Mouse (Mus musculus) G1E (cell line): ENCODE data around the gene Ltbp2. TPM values are rescaled to one million over a fixed set of nuclear protein-coding genes. Genes with fewer than 3 reads are reported as not detected.

ENCODE experiments used
- ATAC-seq: 2 replicates; pipeline ENCODE4 v1.8.0; 2016; ENCODE audit warnings: mild to moderate bottlenecking; ENCODE audit not compliant: insufficient number of reproducible peaks, poor library complexity, low FRiP score, severe bottlenecking; ENCODE audit errors: extremely low read depth
- DNase-seq: peaks from one replicate; pipeline ENCODE4 v3.0.0; 2012; ENCODE audit warnings: low spot score
- H3K27me3 ChIP-seq: 2 replicates; pipeline ENCODE4 v1.6.1; 2012; ENCODE audit warnings: mild to moderate bottlenecking, low read length, inconsistent platforms; ENCODE audit not compliant: insufficient read depth
- H3K36me3 ChIP-seq: replicated peaks from 2 replicates; pipeline ENCODE3; 2012; ENCODE audit warnings: mild to moderate bottlenecking, inconsistent platforms
- H3K4me1 ChIP-seq: 2 replicates; pipeline ENCODE4 v1.6.1; 2012; ENCODE audit warnings: low read depth, low read length, inconsistent platforms, mixed read lengths; ENCODE audit not compliant: insufficient read depth
- H3K4me3 ChIP-seq: 2 replicates; pipeline ENCODE4 v1.5.1; 2012; ENCODE audit warnings: low read depth, mild to moderate bottlenecking, inconsistent platforms, low read length, moderate library complexity, mixed read lengths
- H3K9me3 ChIP-seq: replicated peaks from 2 replicates; pipeline ENCODE4 v1.6.1; 2012; ENCODE audit warnings: inconsistent platforms
- CTCF ChIP-seq: IDR thresholded peaks from 2 replicates; pipeline ENCODE4 v1.5.1; 2012; ENCODE audit warnings: low read depth, low read length, inconsistent platforms, mixed read lengths
- GATA1 ChIP-seq: IDR thresholded peaks from 2 replicates; pipeline ENCODE4 v1.6.1; 2012; ENCODE audit warnings: borderline replicate concordance, low read length, inconsistent platforms, mixed read lengths
- GATA2 ChIP-seq: IDR thresholded peaks from 2 replicates; pipeline ENCODE4 v1.6.1; 2012; ENCODE audit warnings: low read depth, low read length, inconsistent platforms, borderline replicate concordance
- POLR2AphosphoS5 ChIP-seq: IDR thresholded peaks from 2 replicates; pipeline ENCODE4 v1.6.1; 2012; ENCODE audit warnings: low read depth, low read length, inconsistent platforms; ENCODE audit not compliant: insufficient replicate concordance
- TAL1 ChIP-seq: conservative IDR thresholded peaks from 2 replicates; pipeline ENCODE4 v1.6.1; 2012; ENCODE audit warnings: low read depth, low read length, inconsistent platforms, mixed read lengths
- polyA plus RNA-seq: library from polyadenylated mRNA; stranded (reverse); fragments of >175 nt; gene quantifications from 2 replicates; pipeline ENCODE4 v1.2.3, GENCODE M21; 2012
- total RNA-seq, 2 experiments: library from RNA; stranded (forward) in 1 of 2; stranded (reverse) in 1 of 2; fragments of 200-1000 nt in 1 of 2; fragments of >200 nt in 1 of 2; fragmentation: Nextera tagmentation in 1 of 2; gene quantifications; 2 replicates each; pipeline ENCODE4 v1.2.3; 2014 to 2017

Gene Ltbp2
- total and polyA plus RNA-seq, 3 experiments: 0.44 TPM; not detected in 2

GRCm38 (mm10) chr12:84752131-84752977 is 124.0 kb downstream of the Ltbp2 start:
- H3K27me3 ChIP-seq: peaks cover 34% of the 10 kb centered on the region
- no peak for DNase-seq
- ATAC-seq: no peak
- no peaks in the 10 kb centered on the region for H3K9me3 ChIP-seq
- H3K4me3 ChIP-seq: no peak overlapping the region
- no peaks in the 10 kb centered on the region for H3K4me1 ChIP-seq
- H3K36me3 ChIP-seq: peaks cover 30% of the 10 kb centered on the region
- TF ChIP-seq GATA1 (no peak), GATA2 (no peak), TAL1 (no peak), POLR2AphosphoS5 (no peak), CTCF (no peak)

- DNase-seq: no peak
- Histone ChIP-seq H3K36me3 (peaks cover 13% of the 10 kb centered on the region), H3K4me3 (no peak overlapping the region), H3K4me1 (no peaks in the 10 kb centered on the region), H3K9me3 (no peaks in the 10 kb centered on the region), H3K27me3 (peaks cover 46% of the 10 kb centered on the region)
- TF ChIP-seq GATA1 (no peak), TAL1 (no peak), CTCF (no peak), POLR2AphosphoS5 (no peak), GATA2 (no peak)
- no peak for ATAC-seq
Measured at GRCm38 (mm10) chr12:84750661-84751060, 125.7 kb downstream of the Ltbp2 start.

- Histone ChIP-seq H3K9me3 (no peaks in the 10 kb centered on the region), H3K4me3 (no peak overlapping the region), H3K27me3 (peaks cover 55% of the 10 kb centered on the region), H3K4me1 (no peaks in the 10 kb centered on the region), H3K36me3 (no peaks in the 10 kb centered on the region)
- DNase-seq (no peak), ATAC-seq (no peak)
- TF ChIP-seq TAL1 (no peak), GATA1 (no peak), GATA2 (no peak), CTCF (no peak), POLR2AphosphoS5 (no peak)
Measured at GRCm38 (mm10) chr12:84748134-84748533, 128.2 kb downstream of the Ltbp2 start.

- no peak for ATAC-seq
- H3K27me3 ChIP-seq: peaks cover 40% of the 10 kb centered on the region
- H3K9me3 ChIP-seq: no peaks in the 10 kb centered on the region
- H3K36me3 ChIP-seq: no peaks in the 10 kb centered on the region
- DNase-seq: no peak
- H3K4me1 ChIP-seq: no peaks in the 10 kb centered on the region
- TF ChIP-seq GATA2 (no peak), TAL1 (no peak), CTCF (no peak), GATA1 (no peak), POLR2AphosphoS5 (no peak)
- H3K4me3 ChIP-seq: no peak overlapping the region
Measured at GRCm38 (mm10) chr12:84745700-84746099, 130.6 kb downstream of the Ltbp2 start.

GRCm38 (mm10) chr12:84743496-84743895 is 132.8 kb downstream of the Ltbp2 start:
- no peak for TF ChIP-seq GATA1
- TF ChIP-seq GATA2: no peak
- TF ChIP-seq CTCF: no peak
- TF ChIP-seq POLR2AphosphoS5: no peak
- TF ChIP-seq TAL1: no peak
- no peak for ATAC-seq
- H3K9me3 ChIP-seq: no peaks in the 10 kb centered on the region
- H3K36me3 ChIP-seq: no peaks in the 10 kb centered on the region
- no peak for DNase-seq
- peaks cover 29% of the 10 kb centered on the region for H3K27me3 ChIP-seq
- no peak overlapping the region for H3K4me3 ChIP-seq
- H3K4me1 ChIP-seq: no peaks in the 10 kb centered on the region

GRCm38 (mm10) chr12:84733366-84733765 is 143.0 kb downstream of the Ltbp2 start:
- peaks cover 19% of the 10 kb centered on the region for H3K27me3 ChIP-seq
- no peak for ATAC-seq
- H3K9me3 ChIP-seq: no peaks in the 10 kb centered on the region
- TF ChIP-seq GATA1: no peak
- TF ChIP-seq TAL1: no peak
- TF ChIP-seq CTCF: no peak
- no peak for TF ChIP-seq GATA2
- no peak for TF ChIP-seq POLR2AphosphoS5
- H3K4me1 ChIP-seq: no peaks in the 10 kb centered on the region
- no peak for DNase-seq
- H3K36me3 ChIP-seq: no peaks in the 10 kb centered on the region
- no peak overlapping the region for H3K4me3 ChIP-seq

Other genes starting within 250 kb of the Ltbp2 start
- not detected in 2 replicates for gene Vrtn, start 235.5 kb downstream of the Ltbp2 start, total RNA-seq (2014; fragmentation: Nextera tagmentation)
- gene Vrtn, start 235.5 kb downstream of the Ltbp2 start, total RNA-seq (2017): 0.05 TPM in 1 of 2 replicates, not detected in the other
- not detected in 2 replicates for gene Vrtn, start 235.5 kb downstream of the Ltbp2 start, polyA plus RNA-seq
- gene Syndig1l, start 177.7 kb downstream of the Ltbp2 start, total RNA-seq (2014; fragmentation: Nextera tagmentation): not detected in 2 replicates
- 0.05 TPM in 1 of 2 replicates, not detected in the other for gene Syndig1l, start 177.7 kb downstream of the Ltbp2 start, total RNA-seq (2017)
- not detected in 2 replicates for gene Syndig1l, start 177.7 kb downstream of the Ltbp2 start, polyA plus RNA-seq
- 43.2 and 52.9 TPM in 2 replicates for gene Npc2, start 103.4 kb downstream of the Ltbp2 start, total RNA-seq (2014; fragmentation: Nextera tagmentation)
- gene Npc2, start 103.4 kb downstream of the Ltbp2 start, total RNA-seq (2017): 109 and 110 TPM in 2 replicates
- gene Npc2, start 103.4 kb downstream of the Ltbp2 start, polyA plus RNA-seq: 137 and 219 TPM in 2 replicates
- gene Isca2, start 103.3 kb downstream of the Ltbp2 start, total RNA-seq (2014; fragmentation: Nextera tagmentation): 198 and 207 TPM in 2 replicates
- gene Isca2, start 103.3 kb downstream of the Ltbp2 start, total RNA-seq (2017): 80.7 and 93.5 TPM in 2 replicates
- gene Isca2, start 103.3 kb downstream of the Ltbp2 start, polyA plus RNA-seq: 52.3 and 55.1 TPM in 2 replicates
- gene Fcf1, start 94.4 kb upstream of the Ltbp2 start, total RNA-seq (2014; fragmentation: Nextera tagmentation): 81.6 and 91.3 TPM in 2 replicates
- gene Fcf1, start 94.4 kb upstream of the Ltbp2 start, total RNA-seq (2017): 236 and 288 TPM in 2 replicates
- gene Fcf1, start 94.4 kb upstream of the Ltbp2 start, polyA plus RNA-seq: 20.8 and 30.0 TPM in 2 replicates
- gene Arel1, start 94.4 kb upstream of the Ltbp2 start, total RNA-seq (2014; fragmentation: Nextera tagmentation): 125 and 130 TPM in 2 replicates
- gene Arel1, start 94.4 kb upstream of the Ltbp2 start, total RNA-seq (2017): 122 and 124 TPM in 2 replicates
- 7.4 and 12.7 TPM in 2 replicates for gene Arel1, start 94.4 kb upstream of the Ltbp2 start, polyA plus RNA-seq
- 148 and 153 TPM in 2 replicates for gene Ylpm1, start 119.8 kb upstream of the Ltbp2 start, total RNA-seq (2014; fragmentation: Nextera tagmentation)
- 60.8 and 61.7 TPM in 2 replicates for gene Ylpm1, start 119.8 kb upstream of the Ltbp2 start, total RNA-seq (2017)
- gene Ylpm1, start 119.8 kb upstream of the Ltbp2 start, polyA plus RNA-seq: 65.5 and 77.0 TPM in 2 replicates
- gene Prox2, start 234.2 kb upstream of the Ltbp2 start, total RNA-seq (2014; fragmentation: Nextera tagmentation): 12.1 and 13.5 TPM in 2 replicates
- 10.3 and 10.7 TPM in 2 replicates for gene Prox2, start 234.2 kb upstream of the Ltbp2 start, total RNA-seq (2017)
- 6.8 and 7.0 TPM in 2 replicates for gene Prox2, start 234.2 kb upstream of the Ltbp2 start, polyA plus RNA-seq
- gene Dlst, start 234.3 kb upstream of the Ltbp2 start, total RNA-seq (2014; fragmentation: Nextera tagmentation): 208 and 213 TPM in 2 replicates
- gene Dlst, start 234.3 kb upstream of the Ltbp2 start, total RNA-seq (2017): 200 and 221 TPM in 2 replicates
- 728 and 1,047 TPM in 2 replicates for gene Dlst, start 234.3 kb upstream of the Ltbp2 start, polyA plus RNA-seq